Mouse (Mus musculus) ES-Bruce4 (cell line): ENCODE results near the gene Acsl4.

Experiments used
- CTCF ChIP-seq: IDR thresholded peaks from one replicate; pipeline ENCODE4 v1.8.1; 2011; ENCODE audit warnings: low read depth, low read length
- POLR2A ChIP-seq: IDR thresholded peaks from one replicate; pipeline ENCODE4 v1.8.1; 2011; ENCODE audit warnings: low read length; ENCODE audit not compliant: insufficient read depth

GRCm38 (mm10) chrX:142359031-142359430 is 31.3 kb downstream of the Acsl4 start:
- TF ChIP-seq CTCF, result no peak
- no peak for TF ChIP-seq POLR2A
